Mouse (Mus musculus) liver, embryonic 15.5 days (tissue): ENCODE results near the gene A4galt. TPM values are rescaled to one million over a fixed set of nuclear protein-coding genes. Genes with fewer than 3 reads are reported as not detected.

Experiments used
- ATAC-seq: fragments of 200-750 bp; cut with Nextera tagmentation; 2 replicates; pipeline ENCODE4 v1.8.0; 2017; ENCODE audit warnings: moderate number of reproducible peaks, mild to moderate bottlenecking, moderate library complexity; ENCODE audit not compliant: insufficient read depth
- H3K27ac ChIP-seq: fragments of 300-500 bp; sonication (generic); replicated peaks from 2 replicates; pipeline ENCODE4 v1.5.1; 2015; ENCODE audit warnings: mild to moderate bottlenecking, inconsistent platforms
- H3K27me3 ChIP-seq: fragments of 300-500 bp; sonication (generic); 2 replicates; pipeline ENCODE4 v1.6.1; 2015; ENCODE audit warnings: mild to moderate bottlenecking, inconsistent platforms
- H3K36me3 ChIP-seq: fragments of 300-500 bp; sonication (generic); replicated peaks from 2 replicates; pipeline ENCODE4 v1.6.1; 2015; ENCODE audit warnings: moderate library complexity, mild to moderate bottlenecking, inconsistent platforms
- H3K4me1 ChIP-seq: fragments of 300-500 bp; sonication (generic); replicated peaks from 2 replicates; pipeline ENCODE4 v1.6.1; 2015; ENCODE audit warnings: inconsistent platforms
- H3K4me2 ChIP-seq: fragments of 300-500 bp; sonication (generic); 2 replicates; pipeline ENCODE4 v1.6.1; 2015; ENCODE audit warnings: moderate library complexity, mild to moderate bottlenecking, inconsistent platforms
- H3K4me3 ChIP-seq: fragments of 300-500 bp; sonication (generic); replicated peaks from 2 replicates; pipeline ENCODE4 v1.5.1; 2015; ENCODE audit warnings: mild to moderate bottlenecking, inconsistent platforms
- H3K9ac ChIP-seq: fragments of 300-500 bp; sonication (generic); 2 replicates; pipeline ENCODE4 v1.6.1; 2015; ENCODE audit warnings: moderate library complexity, mild to moderate bottlenecking, inconsistent platforms
- H3K9me3 ChIP-seq: fragments of 300-500 bp; sonication (generic); replicated peaks from 2 replicates; pipeline ENCODE4 v1.6.1; 2016; ENCODE audit warnings: inconsistent platforms
- WGBS: fragments of 180-500 bp; shearing (Covaris S2); methylation state at CpG from one replicate; pipeline ENCODE4 v1.1.7; 2015; ENCODE audit warnings: mixed read lengths; ENCODE audit not compliant: insufficient replicate concordance; 5-methylcytosine and 5-hydroxymethylcytosine counted together
- polyA plus RNA-seq: library from polyadenylated mRNA; unstranded; fragments of >200 nt; fragmentation: Nextera tagmentation; extraction: Ambion mirVana; gene quantifications from 2 replicates; pipeline ENCODE4 v1.2.1, GENCODE M21; 2015

Gene A4galt
- polyA plus RNA-seq, 1 experiment from 2014 or later = 0.13 TPM

GRCm38 (mm10) chr15:83265269-83265668 lies 13.7 kb upstream of the A4galt start:
- Histone ChIP-seq H3K36me3 (no peaks in the 10 kb centered on the region), H3K4me2 (no peak overlapping the region), H3K27me3 (no peaks in the 10 kb centered on the region), H3K27ac (no peak overlapping the region), H3K9me3 (no peaks in the 10 kb centered on the region), H3K4me3 (no peak overlapping the region), H3K9ac (no peak overlapping the region), H3K4me1 (no peaks in the 10 kb centered on the region)
- 6% methylated on average over 1 of the region's 1 CpGs for WGBS
- ATAC-seq = no peak

- Histone ChIP-seq H3K36me3 (no peaks in the 10 kb centered on the region), H3K9ac (no peak overlapping the region), H3K4me3 (no peak overlapping the region), H3K9me3 (no peaks in the 10 kb centered on the region), H3K4me2 (no peak overlapping the region), H3K27me3 (no peaks in the 10 kb centered on the region), H3K4me1 (no peaks in the 10 kb centered on the region), H3K27ac (no peak overlapping the region)
- WGBS = 46% methylated on average over 5 of the region's 5 CpGs
- no peak for ATAC-seq
These were observed 11.8 kb upstream of the A4galt start for GRCm38 (mm10) chr15:83263405-83263804.

DNA sequence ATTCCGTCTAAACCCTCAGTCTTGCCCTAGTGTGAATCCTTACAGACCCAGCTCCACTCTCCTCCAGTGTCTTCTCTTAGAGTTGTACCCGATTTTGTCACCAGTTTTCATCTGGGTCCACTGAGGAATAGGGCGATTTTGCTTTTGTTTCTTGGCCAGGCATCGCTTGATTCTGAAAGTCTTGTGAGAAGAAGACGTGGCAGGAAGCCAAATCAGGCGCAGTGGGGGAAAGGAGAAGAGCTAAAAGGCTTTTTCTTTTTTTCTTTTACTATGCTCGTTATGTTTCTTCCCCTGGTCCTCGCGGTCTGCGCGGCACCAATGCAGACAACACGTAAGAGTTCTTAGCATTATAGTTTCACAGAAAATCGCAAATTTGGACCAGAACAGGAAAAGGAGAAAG lies 6.3 kb upstream of the A4galt start:
- H3K9ac ChIP-seq = no peak overlapping the region
- H3K4me3 ChIP-seq = no peak overlapping the region
- H3K9me3 ChIP-seq = no peaks in the 10 kb centered on the region
- H3K36me3 ChIP-seq = no peaks in the 10 kb centered on the region
- H3K27ac ChIP-seq = no peak overlapping the region
- H3K4me2 ChIP-seq = no peak overlapping the region
- H3K27me3 ChIP-seq = peaks cover 8% of the 10 kb centered on the region
- ATAC-seq = no peak
- 0 out of 2 replicates have a peak, but pooled peaks cover 7% of the 10 kb centered on the region for H3K4me1 ChIP-seq
- WGBS = 71% methylated on average over 13 of the region's 13 CpGs

DNA sequence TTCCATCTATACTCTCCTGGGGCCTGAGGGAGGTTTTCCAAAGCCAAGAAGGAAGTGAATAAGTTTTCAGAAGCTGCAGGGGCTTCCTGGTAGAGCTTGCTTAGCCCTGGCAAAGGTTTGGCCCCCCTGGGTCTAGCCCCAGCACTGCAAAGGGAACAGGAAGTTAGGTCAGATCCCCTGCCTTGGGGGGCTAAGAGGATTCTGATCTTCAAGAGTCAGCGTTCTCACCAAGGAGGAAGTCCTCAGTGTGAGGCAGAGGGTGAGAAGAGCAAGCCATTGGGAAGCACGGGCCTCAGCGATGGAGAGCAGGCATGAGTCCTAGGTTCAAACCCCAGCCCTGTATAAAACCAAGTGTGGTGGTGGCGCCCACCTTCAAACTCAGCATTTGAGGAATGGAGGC lies 4.9 kb upstream of the A4galt start:
- Histone ChIP-seq H3K4me2 (no peak overlapping the region), H3K36me3 (no peaks in the 10 kb centered on the region), H3K27ac (no peak overlapping the region), H3K9me3 (no peaks in the 10 kb centered on the region), H3K4me1 (0 out of 2 replicates have a peak, but pooled peaks cover 7% of the 10 kb centered on the region), H3K9ac (no peak overlapping the region), H3K27me3 (peaks cover 22% of the 10 kb centered on the region), H3K4me3 (no peak overlapping the region)
- WGBS = 43% methylated on average over 4 of the region's 4 CpGs
- no peak for ATAC-seq

DNA sequence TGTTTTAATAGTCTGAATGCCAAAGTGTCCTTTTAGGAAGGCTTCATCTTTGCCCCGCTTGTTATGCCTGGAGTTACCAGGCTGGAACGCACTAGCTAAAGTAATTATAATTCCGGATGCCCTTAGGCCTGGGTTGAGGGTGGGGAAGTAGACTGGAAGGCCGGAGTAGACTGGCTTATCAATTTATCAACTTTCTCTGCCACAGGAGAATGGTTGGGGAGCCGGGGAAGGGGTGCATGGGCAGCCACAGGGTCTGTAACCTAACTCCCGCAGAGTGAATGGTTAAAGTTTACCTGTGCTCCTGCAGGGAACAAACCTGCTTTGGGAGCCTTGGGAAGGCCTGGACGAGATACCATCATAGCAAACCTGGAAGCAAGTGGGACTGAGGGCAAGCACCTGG lies 4.4 kb upstream of the A4galt start:
- Histone ChIP-seq H3K4me2 (no peak overlapping the region), H3K27me3 (peaks cover 28% of the 10 kb centered on the region), H3K27ac (no peak overlapping the region), H3K9me3 (no peaks in the 10 kb centered on the region), H3K9ac (no peak overlapping the region), H3K4me3 (no peak overlapping the region), H3K4me1 (peaks cover 7% of the 10 kb centered on the region; the same call in 1 of the 2 replicates), H3K36me3 (no peaks in the 10 kb centered on the region)
- 67% methylated on average over 7 of the region's 7 CpGs for WGBS
- ATAC-seq = no peak

GRCm38 (mm10) chr15:83255191-83255782 lies 3.7 kb upstream of the A4galt start:
- peaks cover 7% of the 10 kb centered on the region; the same call in 1 of the 2 replicates for H3K4me1 ChIP-seq
- no peak overlapping the region for H3K9ac ChIP-seq
- no peak overlapping the region for H3K27ac ChIP-seq
- ATAC-seq = no peak
- no peaks in the 10 kb centered on the region for H3K9me3 ChIP-seq
- no peak overlapping the region for H3K4me3 ChIP-seq
- WGBS = 70% methylated on average over 4 of the region's 4 CpGs
- no peaks in the 10 kb centered on the region for H3K36me3 ChIP-seq
- H3K4me2 ChIP-seq = no peak overlapping the region
- peaks cover 34% of the 10 kb centered on the region for H3K27me3 ChIP-seq

DNA sequence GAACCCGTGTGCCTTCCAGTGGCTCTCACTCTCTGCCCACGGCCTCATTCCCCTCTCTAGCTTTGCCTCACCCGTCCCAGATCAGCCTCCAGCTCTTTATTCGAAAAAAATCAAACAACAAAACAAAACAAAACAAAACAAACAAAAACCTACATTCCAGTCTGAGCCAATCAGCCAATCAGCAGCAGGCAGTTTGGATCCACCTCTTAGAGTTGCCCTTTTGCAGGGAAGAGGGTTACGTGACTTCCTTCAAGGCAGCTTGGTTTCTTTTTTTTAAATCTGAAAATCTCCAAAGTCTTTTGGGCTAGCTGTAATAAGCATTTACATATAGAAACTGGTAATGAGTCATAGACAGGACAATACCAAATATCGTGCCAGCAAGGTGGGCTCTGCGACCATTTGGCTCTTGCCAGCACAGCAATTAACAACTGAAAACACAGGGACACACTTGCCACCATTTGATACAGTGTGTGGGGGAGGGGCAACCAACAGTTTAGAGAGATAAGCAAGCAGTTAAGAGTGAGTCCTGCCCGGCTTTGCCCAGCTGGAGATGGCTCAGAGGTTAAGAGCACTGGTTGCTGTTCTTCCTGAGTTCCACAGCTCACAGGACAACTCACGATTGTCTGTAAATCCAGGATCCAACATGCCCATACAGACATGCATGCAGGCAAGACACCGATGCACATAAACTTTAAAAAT lies 2.9 kb upstream of the A4galt start:
- Histone ChIP-seq H3K27ac (no peak overlapping the region), H3K9me3 (no peaks in the 10 kb centered on the region), H3K4me3 (no peak overlapping the region), H3K36me3 (no peaks in the 10 kb centered on the region), H3K4me2 (no peak overlapping the region), H3K9ac (no peak overlapping the region), H3K27me3 (peaks cover 42% of the 10 kb centered on the region), H3K4me1 (peaks cover 7% of the 10 kb centered on the region; the same call in 1 of the 2 replicates)
- no peak for ATAC-seq
- 41% methylated on average over 10 of the region's 10 CpGs for WGBS

- 49% methylated on average over 14 of the region's 14 CpGs for WGBS
- Histone ChIP-seq H3K9ac (no peak overlapping the region), H3K4me3 (no peak overlapping the region), H3K4me1 (peaks cover 7% of the 10 kb centered on the region; the same call in 1 of the 2 replicates), H3K27ac (no peak overlapping the region), H3K36me3 (no peaks in the 10 kb centered on the region), H3K9me3 (no peaks in the 10 kb centered on the region), H3K27me3 (peaks cover 61% of the 10 kb centered on the region), H3K4me2 (no peak overlapping the region)
- no peak for ATAC-seq
These were observed 486 bp upstream of the A4galt start for GRCm38 (mm10) chr15:83252060-83252459.

GRCm38 (mm10) chr15:83250651-83251175 lies 861 bp downstream of the A4galt start:
- WGBS = 4% methylated on average over 20 of the region's 20 CpGs
- peaks cover 7% of the 10 kb centered on the region; the same call in 1 of the 2 replicates for H3K4me1 ChIP-seq
- H3K9me3 ChIP-seq = no peaks in the 10 kb centered on the region
- peak overlapping the region; percentile 61 for H3K4me2 ChIP-seq
- peaks cover 67% of the 10 kb centered on the region for H3K27me3 ChIP-seq
- ATAC-seq = no peak
- H3K4me3 ChIP-seq = peak overlapping the region; percentile 43
- no peaks in the 10 kb centered on the region for H3K36me3 ChIP-seq
- H3K27ac ChIP-seq = no peak overlapping the region
- H3K9ac ChIP-seq = no peak overlapping the region

GRCm38 (mm10) chr15:83249535-83250287 lies 1.9 kb downstream of the A4galt start:
- 65% methylated on average over 12 of the region's 12 CpGs for WGBS
- no peak for ATAC-seq
- peaks cover 67% of the 10 kb centered on the region for H3K27me3 ChIP-seq
- no peak overlapping the region for H3K27ac ChIP-seq
- H3K36me3 ChIP-seq = no peaks in the 10 kb centered on the region
- H3K4me1 ChIP-seq = peaks cover 5% of the 10 kb centered on the region; the same call in 1 of the 2 replicates
- H3K9ac ChIP-seq = no peak overlapping the region
- no peak overlapping the region for H3K4me2 ChIP-seq
- no peaks in the 10 kb centered on the region for H3K9me3 ChIP-seq
- no peak overlapping the region for H3K4me3 ChIP-seq
